ENCODE assay signal across 9 mouse cellular contexts in genomic region chr14:60688509-60689205, GRCm38 (mm10). TPM values are rescaled to one million over a fixed set of nuclear protein-coding genes. Genes with fewer than 3 reads are reported as not detected.
A peak's percentile ranks its signal among the peaks of the same experiment; 100 is the strongest.
DNase-seq lines count a peak whose midpoint lies in the region; ATAC-seq lines count a peak whose summit lies in the region.
"Had no signal": no experiment of that assay in that cellular context is flagged by ENCODE, and none has a peak within 500 bp of the region (broad histone marks: within the 10 kb centered on the region; RNA-seq: fewer than 3 reads in every experiment).

No protein-coding gene starts in this region.

- no peak overlapping the region for H3K4me3 ChIP-seq in intestine, embryonic 16.5 days (ENCODE audit: low read length)
- no peak overlapping the region for H3K4me3 ChIP-seq in midbrain, embryonic 10.5 days
- H3K4me3 ChIP-seq: limb, embryonic 12.5 days had no signal

- no peaks in the 10 kb centered on the region for H3K36me3 ChIP-seq in intestine, embryonic 16.5 days (ENCODE audit: control insufficient read depth, insufficient read depth, low read length)
- H3K36me3 ChIP-seq in midbrain, embryonic 10.5 days, result peaks cover 42% of the 10 kb centered on the region
- H3K36me3 ChIP-seq: limb, embryonic 12.5 days had no signal

- H3K9me3 ChIP-seq in intestine, embryonic 16.5 days (ENCODE audit: control insufficient read depth, low read length), result no peaks in the 10 kb centered on the region
- no peaks in the 10 kb centered on the region for H3K9me3 ChIP-seq in midbrain, embryonic 10.5 days (replicated peaks)
- H3K9me3 ChIP-seq: limb, embryonic 12.5 days had no signal

- peak; percentile 39 for DNase-seq in gastrocnemius, adult 18-20 months (ENCODE audit: low spot score)
- no peak for DNase-seq in gastrocnemius, adult 8-10 months (ENCODE audit: low spot score in 2 of 2)
- peak; percentile 35 for DNase-seq in c-Kit-positive CD71-negative TER-119-negative erythroid progenitor cells, embryonic 14.5 days (ENCODE audit: low read depth)
- DNase-seq in frontal cortex, adult 2 months (ENCODE audit: extremely low spot score in 1 of 2, low spot score in 1 of 2), result peak; percentile 36 to 83
- DNase-seq in left cerebral cortex, postnatal 36 days (ENCODE audit: low spot score in 2 of 2), result peak; percentile 49 to 54
- DNase-seq in midbrain, embryonic 10.5 days (ENCODE audit: low spot score), result peak; percentile 64
- DNase-seq in spleen, adult 12 weeks (ENCODE audit: low spot score), result peak; percentile 38

- H3K27ac ChIP-seq in intestine, embryonic 16.5 days (ENCODE audit: low read length), result no peak overlapping the region
- peak overlapping the region; percentile 64 for H3K27ac ChIP-seq in midbrain, embryonic 10.5 days (replicated peaks)
- H3K27ac ChIP-seq: limb, embryonic 12.5 days had no signal

- no peak overlapping the region for H3K4me2 ChIP-seq in intestine, embryonic 16.5 days (ENCODE audit: low read depth, low read length)
- H3K4me2 ChIP-seq: limb, embryonic 12.5 days had no signal

- no peaks in the 10 kb centered on the region for H3K27me3 ChIP-seq in intestine, embryonic 16.5 days (replicated peaks; ENCODE audit: control insufficient read depth, insufficient read depth, low read length)
- H3K27me3 ChIP-seq in midbrain, embryonic 10.5 days (ENCODE audit: low read depth, poor library complexity, severe bottlenecking), result no peaks in the 10 kb centered on the region
- H3K27me3 ChIP-seq: limb, embryonic 12.5 days had no signal

- H3K9ac ChIP-seq in intestine, embryonic 16.5 days (ENCODE audit: low read depth, low read length), result no peak overlapping the region
- H3K9ac ChIP-seq: limb, embryonic 12.5 days had no signal

- ATAC-seq in intestine, embryonic 16.5 days, result peak; percentile 65

- intact Hi-C loops in left cerebral cortex, postnatal 36 days (cut with DNase I), result loop anchor here (2.0 to 10.0 kb wide), 2 partner anchors 54 to 164 kb away; partner anchors contain the start of gene Spata13

- 42% methylated on average over 7 of the region's 7 CpGs for WGBS in intestine, embryonic 16.5 days
- 49% methylated on average over 7 of the region's 7 CpGs for WGBS in midbrain, embryonic 10.5 days

- peaks cover 4% of the 10 kb centered on the region for H3K4me1 ChIP-seq in intestine, embryonic 16.5 days (ENCODE audit: control insufficient read depth, insufficient read depth, low read length)
- peaks cover 66% of the 10 kb centered on the region for H3K4me1 ChIP-seq in midbrain, embryonic 10.5 days

RNA-seq across cellular contexts. Expression of gene Spata13, which starts 54.9 kb away (rescaled TPM):
- total RNA-seq in gastrocnemius, adult 18-20 months (2021), result 1 to 10 TPM; 1.6 to 2.1 TPM
- 1 to 10 TPM; 1.2 to 3.5 (median 3.0) TPM for total RNA-seq in gastrocnemius, adult 8-10 months (2022)
- 7.9 and 9.5 TPM in 2 replicates for polyA plus RNA-seq in frontal cortex, adult 2 months (2012; rRNA removed)
- 19.9 and 22.6 TPM in 2 replicates for polyA plus RNA-seq in intestine, embryonic 16.5 days (2015; fragmentation: Nextera tagmentation; extraction: Ambion mirVana)
- total RNA-seq in left cerebral cortex, postnatal 36 days (2021), result 10 to 100 TPM; 10.4 to 20.6 TPM
- 67.9 and 70.0 TPM in 2 replicates for polyA plus RNA-seq in midbrain, embryonic 10.5 days (2016; fragmentation: Nextera tagmentation; extraction: Ambion mirVana)

Comparison
In these comparisons a context has a peak if more than half of its experiments do, and no peak if none do; other contexts are left out.
1. DNase-seq: peak in gastrocnemius, adult 18-20 months (single experiment), c-Kit-positive CD71-negative TER-119-negative erythroid progenitor cells, embryonic 14.5 days (single experiment), frontal cortex, adult 2 months (2 of 2), left cerebral cortex, postnatal 36 days (2 of 2), midbrain, embryonic 10.5 days (single experiment) and spleen, adult 12 weeks (single experiment); none in gastrocnemius, adult 8-10 months (0 of 2).